Mouse (Mus musculus): ENCODE results near the gene Ccl19. TPM values are rescaled to one million over a fixed set of nuclear protein-coding genes. Genes with fewer than 3 reads are reported as not detected.
"Not testable (repeated sequence)": the region's sequence is repeated elsewhere in the genome, so short reads cannot be mapped to it uniquely, and the experiment has no call there.

Ccl19 gene
- polyA plus RNA-seq (2015; fragmentation: Nextera tagmentation; extraction: Ambion mirVana), result 0.50 and 0.53 TPM in 2 replicates

GRCm38 (mm10) chr4:42756477-42756876 lies at the start of gene Ccl19:
TSS of gene Ccl19 (minus strand) at chr4:42756577.
- whole genome bisulfite sequencing, result no CpG with 5 or more reads among the region's 6 CpGs
- not testable (repeated sequence) for ATAC-seq; H3K27me3 ChIP-seq (replicated peaks; ENCODE audit: control insufficient read depth, insufficient read depth, low read length); H3K9ac ChIP-seq (ENCODE audit: low read depth, low read length); H3K4me1 ChIP-seq (ENCODE audit: control insufficient read depth, insufficient read depth, low read length); H3K4me2 ChIP-seq (ENCODE audit: low read depth, low read length); H3K36me3 ChIP-seq (ENCODE audit: control insufficient read depth, insufficient read depth, low read length); H3K27ac ChIP-seq (ENCODE audit: low read length); H3K4me3 ChIP-seq (ENCODE audit: low read length); H3K9me3 ChIP-seq (ENCODE audit: control insufficient read depth, low read length)

GRCm38 (mm10) chr4:42773893-42774292 lies 17.5 kb upstream of the Ccl19 start, which contains the start of gene Ccl21a:
TSS of gene Ccl21a (minus strand) at chr4:42773993.
- not testable (repeated sequence) for H3K27ac ChIP-seq (ENCODE audit: low read length); H3K4me1 ChIP-seq (ENCODE audit: control insufficient read depth, insufficient read depth, low read length); H3K4me3 ChIP-seq (ENCODE audit: low read length); ATAC-seq; H3K4me2 ChIP-seq (ENCODE audit: low read depth, low read length); H3K9me3 ChIP-seq (ENCODE audit: control insufficient read depth, low read length); H3K27me3 ChIP-seq (replicated peaks; ENCODE audit: control insufficient read depth, insufficient read depth, low read length); H3K36me3 ChIP-seq (ENCODE audit: control insufficient read depth, insufficient read depth, low read length); H3K9ac ChIP-seq (ENCODE audit: low read depth, low read length)
- WGBS, result no CpG with 5 or more reads among the region's 5 CpGs

GRCm38 (mm10) chr4:42735245-42735644 lies 21.1 kb downstream of the Ccl19 start, which contains the start of gene 4930578G10Rik:
TSS of gene 4930578G10Rik (plus strand) at chr4:42735545.
- WGBS, result no CpG with 5 or more reads among the region's 13 CpGs

More at GRCm38 (mm10) chr4:42735245-42735644, 21.1 kb downstream of the Ccl19 start, which contains the start of gene 4930578G10Rik:
- H3K9ac ChIP-seq (ENCODE audit: low read depth, low read length); H3K36me3 ChIP-seq (ENCODE audit: control insufficient read depth, insufficient read depth, low read length); H3K27me3 ChIP-seq (replicated peaks; ENCODE audit: control insufficient read depth, insufficient read depth, low read length); ATAC-seq; H3K4me2 ChIP-seq (ENCODE audit: low read depth, low read length); H3K9me3 ChIP-seq (ENCODE audit: control insufficient read depth, low read length); H3K4me1 ChIP-seq (ENCODE audit: control insufficient read depth, insufficient read depth, low read length); H3K4me3 ChIP-seq (ENCODE audit: low read length); H3K27ac ChIP-seq (ENCODE audit: low read length): not testable (repeated sequence)

Other genes with a start within 250 kb of the Ccl19 start
- gene Fam205a2, start 228.4 kb downstream of the Ccl19 start, polyA plus RNA-seq (2015; fragmentation: Nextera tagmentation; extraction: Ambion mirVana), result not detected in 2 replicates
- gene Gm10591, start 144.4 kb downstream of the Ccl19 start, polyA plus RNA-seq (2015; fragmentation: Nextera tagmentation; extraction: Ambion mirVana), result not detected in 2 replicates
- 1.3 TPM in 1 of 2 replicates, not detected in the other for gene Gm2564, start 126.9 kb downstream of the Ccl19 start, polyA plus RNA-seq (2015; fragmentation: Nextera tagmentation; extraction: Ambion mirVana)
- not detected in 2 replicates for gene Ccl27b, start 101.3 kb downstream of the Ccl19 start, polyA plus RNA-seq (2015; fragmentation: Nextera tagmentation; extraction: Ambion mirVana)
- gene Il11ra2, start 94.7 kb downstream of the Ccl19 start, polyA plus RNA-seq (2015; fragmentation: Nextera tagmentation; extraction: Ambion mirVana), result not detected in 2 replicates
- gene 4930578G10Rik, start 21.0 kb downstream of the Ccl19 start, polyA plus RNA-seq (2015; fragmentation: Nextera tagmentation; extraction: Ambion mirVana), result not detected in 2 replicates
- gene Ccl21a, start 17.4 kb upstream of the Ccl19 start, polyA plus RNA-seq (2015; fragmentation: Nextera tagmentation; extraction: Ambion mirVana), result 63.2 and 68.2 TPM in 2 replicates
- not detected in 2 replicates for gene Fam205a1, start 97.3 kb upstream of the Ccl19 start, polyA plus RNA-seq (2015; fragmentation: Nextera tagmentation; extraction: Ambion mirVana)
- gene Gm12394, start 100.2 kb upstream of the Ccl19 start, polyA plus RNA-seq (2015; fragmentation: Nextera tagmentation; extraction: Ambion mirVana), result 0.06 and 0.13 TPM in 2 replicates
- 0.18 and 0.37 TPM in 2 replicates for gene Fam205c, start 117.7 kb upstream of the Ccl19 start, polyA plus RNA-seq (2015; fragmentation: Nextera tagmentation; extraction: Ambion mirVana)
- gene Phf24, start 160.1 kb upstream of the Ccl19 start, polyA plus RNA-seq (2015; fragmentation: Nextera tagmentation; extraction: Ambion mirVana), result 0.73 and 0.83 TPM in 2 replicates
- 7.2 and 8.4 TPM in 2 replicates for gene Dnajb5, start 193.2 kb upstream of the Ccl19 start, polyA plus RNA-seq (2015; fragmentation: Nextera tagmentation; extraction: Ambion mirVana)
- 0.22 TPM in 1 of 2 replicates, not detected in the other for gene 1700022I11Rik, start 213.0 kb upstream of the Ccl19 start, polyA plus RNA-seq (2015; fragmentation: Nextera tagmentation; extraction: Ambion mirVana)
- 448 and 464 TPM in 2 replicates for gene Vcp, start 243.9 kb upstream of the Ccl19 start, polyA plus RNA-seq (2015; fragmentation: Nextera tagmentation; extraction: Ambion mirVana)

Measured in intestine, embryonic 16.5 days (tissue).